Mouse (Mus musculus): ENCODE data around the gene Arhgdia. TPM values are rescaled to one million over a fixed set of nuclear protein-coding genes. Genes with fewer than 3 reads are reported as not detected.
A peak's percentile ranks its signal among the peaks of the same experiment; 100 is the strongest.
"Not testable (repeated sequence)": the region's sequence is repeated elsewhere in the genome, so short reads cannot be mapped to it uniquely, and the experiment has no call there.

Gene Arhgdia
- polyA plus RNA-seq, 1 experiment from 2014 or later: 438 TPM

- no peak overlapping the region for H3K9ac ChIP-seq (replicated peaks; ENCODE audit: low read length)
- no peaks in the 10 kb centered on the region for H3K27me3 ChIP-seq (ENCODE audit: control insufficient read depth, insufficient read depth, low read length)
- no peaks in the 10 kb centered on the region for H3K4me1 ChIP-seq (ENCODE audit: control insufficient read depth, insufficient read depth, low read length)
- H3K9me3 ChIP-seq (ENCODE audit: control insufficient read depth, low read length): no peaks in the 10 kb centered on the region
- H3K4me2 ChIP-seq (ENCODE audit: low read length): no peak overlapping the region
- no peak overlapping the region for H3K4me3 ChIP-seq (replicated peaks; ENCODE audit: low read depth, low read length)
- ATAC-seq (ENCODE audit: low FRiP score, low TSS enrichment) (no peak), DNase-seq (no peak)
- no peak overlapping the region for H3K27ac ChIP-seq (replicated peaks; ENCODE audit: low read depth, low read length)
- over 99% methylated on average over 6 of the region's 6 CpGs for WGBS
- peaks cover 81% of the 10 kb centered on the region for H3K36me3 ChIP-seq (ENCODE audit: control insufficient read depth, insufficient read depth, low read length)
These were observed 7.1 kb upstream of the Arhgdia start for GRCm38 (mm10) chr11:120588531-120588930.

GRCm38 (mm10) chr11:120583937-120584336 lies 2.5 kb upstream of the Arhgdia start:
- DNase-seq (no peak), ATAC-seq (ENCODE audit: low FRiP score, low TSS enrichment) (no peak)
- Histone ChIP-seq H3K36me3 (ENCODE audit: control insufficient read depth, insufficient read depth, low read length) (peaks cover 53% of the 10 kb centered on the region), H3K9me3 (ENCODE audit: control insufficient read depth, low read length) (no peaks in the 10 kb centered on the region), H3K27me3 (ENCODE audit: control insufficient read depth, insufficient read depth, low read length) (no peaks in the 10 kb centered on the region), H3K9ac (replicated peaks; ENCODE audit: low read length) (no peak overlapping the region), H3K27ac (replicated peaks; ENCODE audit: low read depth, low read length) (no peak overlapping the region), H3K4me1 (ENCODE audit: control insufficient read depth, insufficient read depth, low read length) (peaks cover 21% of the 10 kb centered on the region), H3K4me2 (ENCODE audit: low read length) (no peak overlapping the region), H3K4me3 (replicated peaks; ENCODE audit: low read depth, low read length) (no peak overlapping the region)
- 97% methylated on average over 1 of the region's 1 CpGs for WGBS

DNA sequence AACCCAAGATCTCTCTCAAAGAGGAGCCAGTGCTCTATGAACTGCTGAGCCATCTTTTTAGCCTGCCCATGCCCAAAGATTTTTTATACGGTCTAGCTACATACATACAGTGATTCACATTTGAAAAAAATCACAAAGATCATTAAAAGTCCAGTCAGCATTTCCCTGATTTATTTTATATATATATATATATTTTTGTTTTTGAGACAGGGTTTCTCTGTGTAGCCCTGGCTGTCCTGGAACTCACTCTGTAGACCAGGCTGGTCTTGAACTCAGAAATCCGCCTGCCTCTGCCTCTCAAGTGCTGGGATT lies 1.5 kb upstream of the Arhgdia start:
- not testable (repeated sequence) for DNase-seq; H3K4me2 ChIP-seq (ENCODE audit: low read length); H3K27me3 ChIP-seq (ENCODE audit: control insufficient read depth, insufficient read depth, low read length); H3K9ac ChIP-seq (replicated peaks; ENCODE audit: low read length); H3K9me3 ChIP-seq (ENCODE audit: control insufficient read depth, low read length); ATAC-seq (ENCODE audit: low FRiP score, low TSS enrichment); H3K4me3 ChIP-seq (replicated peaks; ENCODE audit: low read depth, low read length); H3K27ac ChIP-seq (replicated peaks; ENCODE audit: low read depth, low read length)
- H3K4me1 ChIP-seq (ENCODE audit: control insufficient read depth, insufficient read depth, low read length): peaks cover 21% of the 10 kb centered on the region
- 86% methylated on average over 2 of the region's 2 CpGs for WGBS
- H3K36me3 ChIP-seq (ENCODE audit: control insufficient read depth, insufficient read depth, low read length): peaks cover 53% of the 10 kb centered on the region

DNA sequence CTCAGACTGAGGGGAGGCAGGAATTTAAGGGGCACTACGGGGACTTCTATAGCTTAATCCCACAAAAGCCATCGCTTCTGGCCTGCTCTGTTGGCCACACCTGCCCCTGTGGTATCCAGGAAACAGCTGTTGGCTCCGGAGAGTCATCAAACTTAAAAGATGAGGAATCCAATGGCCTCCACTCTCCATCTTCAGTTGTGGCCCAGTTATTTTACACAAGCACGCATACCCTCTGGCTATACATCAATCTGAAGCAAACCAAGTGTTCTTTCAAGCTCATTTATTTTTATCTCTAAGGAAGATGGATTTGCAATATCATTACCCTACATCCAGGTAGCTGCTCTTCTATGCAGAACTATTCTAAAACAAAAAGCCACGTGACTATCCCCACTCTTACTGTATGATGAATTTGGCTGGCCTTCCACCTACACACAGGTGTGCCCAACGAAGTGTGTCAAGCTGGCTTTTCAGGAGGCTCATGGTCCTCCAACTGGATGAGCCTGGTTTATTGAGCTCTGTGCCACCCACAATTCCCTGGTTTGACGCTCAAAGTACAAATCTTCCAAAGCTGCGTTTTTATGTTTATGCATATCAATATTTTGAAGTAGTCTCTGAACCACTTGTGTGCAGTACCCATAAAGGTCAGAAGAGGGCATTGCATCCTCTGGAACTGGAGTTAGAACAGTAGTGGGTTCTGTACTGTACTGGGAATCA lies 1.0 kb upstream of the Arhgdia start:
- peak; percentile 50 for DNase-seq

DNA sequence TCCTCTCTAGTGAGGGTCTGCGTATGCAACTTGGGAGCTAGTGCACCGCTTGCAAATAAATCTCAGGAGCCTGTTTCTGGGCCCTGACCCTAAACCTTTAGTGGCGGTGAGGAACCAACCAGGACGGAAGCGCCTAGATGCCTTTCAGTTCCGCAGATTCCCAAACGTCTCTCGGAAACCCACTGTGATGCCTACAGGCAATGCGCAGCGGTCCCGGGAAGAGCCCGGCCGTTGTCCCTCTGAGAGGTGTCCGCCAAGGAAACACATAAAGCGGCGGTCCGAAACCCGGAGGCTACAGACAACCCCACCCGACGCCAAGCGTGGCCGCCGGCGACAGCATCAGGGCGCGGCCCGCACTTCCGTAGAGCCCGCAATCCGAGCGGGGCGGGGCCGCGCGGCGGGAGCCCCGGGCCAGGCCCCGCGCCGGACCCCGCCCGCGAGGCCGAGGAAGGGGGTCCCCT lies 523 bp downstream of the Arhgdia start:
- Histone ChIP-seq H3K9me3 (ENCODE audit: control insufficient read depth, low read length) (no peaks in the 10 kb centered on the region), H3K4me2 (ENCODE audit: low read length) (peak overlapping the region; percentile 91), H3K4me1 (ENCODE audit: control insufficient read depth, insufficient read depth, low read length) (peaks cover 21% of the 10 kb centered on the region), H3K36me3 (ENCODE audit: control insufficient read depth, insufficient read depth, low read length) (peaks cover 38% of the 10 kb centered on the region), H3K27ac (replicated peaks; ENCODE audit: low read depth, low read length) (peak overlapping the region; percentile 97), H3K27me3 (ENCODE audit: control insufficient read depth, insufficient read depth, low read length) (no peaks in the 10 kb centered on the region), H3K9ac (replicated peaks; ENCODE audit: low read length) (peak overlapping the region; percentile 94), H3K4me3 (replicated peaks; ENCODE audit: low read depth, low read length) (peak overlapping the region; percentile 79)
- DNase-seq: peak; percentile 70
- under 1% methylated on average over 41 of the region's 44 CpGs for WGBS
- peak; percentile 24; the same call in 1 of the 2 replicates for ATAC-seq (ENCODE audit: low FRiP score, low TSS enrichment)

More for the DNA sequence above, 1.0 kb upstream of the Arhgdia start:
- peak overlapping the region; percentile 94 for H3K9ac ChIP-seq (replicated peaks; ENCODE audit: low read length)
- 67% methylated on average over 8 of the region's 8 CpGs for WGBS
- peaks cover 21% of the 10 kb centered on the region for H3K4me1 ChIP-seq (ENCODE audit: control insufficient read depth, insufficient read depth, low read length)
- H3K9me3 ChIP-seq (ENCODE audit: control insufficient read depth, low read length): no peaks in the 10 kb centered on the region
- H3K36me3 ChIP-seq (ENCODE audit: control insufficient read depth, insufficient read depth, low read length): peaks cover 53% of the 10 kb centered on the region
- H3K4me2 ChIP-seq (ENCODE audit: low read length): peak overlapping the region; percentile 91
- no peaks in the 10 kb centered on the region for H3K27me3 ChIP-seq (ENCODE audit: control insufficient read depth, insufficient read depth, low read length)
- peak overlapping the region; percentile 79 for H3K4me3 ChIP-seq (replicated peaks; ENCODE audit: low read depth, low read length)
- peak overlapping the region; percentile 97 for H3K27ac ChIP-seq (replicated peaks; ENCODE audit: low read depth, low read length)
- ATAC-seq (ENCODE audit: low FRiP score, low TSS enrichment): no peak

DNA sequence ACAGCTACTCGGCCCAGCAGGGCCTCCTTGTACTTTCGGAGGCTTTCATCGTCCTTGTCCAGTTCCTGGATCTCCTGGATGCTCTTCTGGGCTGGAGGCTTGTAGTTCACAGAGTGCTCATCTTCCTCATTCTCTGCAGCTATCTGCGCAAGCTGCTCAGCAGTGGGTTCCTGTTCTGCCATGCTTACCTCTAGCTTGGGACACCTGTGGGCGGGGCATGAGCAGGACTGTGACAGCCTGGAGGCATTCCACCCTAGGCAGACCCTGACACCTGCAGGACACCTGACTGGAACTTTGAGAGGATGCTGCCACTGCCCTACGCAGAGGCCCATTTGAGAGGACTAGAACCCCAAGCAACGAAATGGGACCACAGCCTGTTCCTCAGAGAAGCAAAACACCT lies 1.2 kb downstream of the Arhgdia start:
- peaks cover 30% of the 10 kb centered on the region for H3K36me3 ChIP-seq (ENCODE audit: control insufficient read depth, insufficient read depth, low read length)
- H3K27me3 ChIP-seq (ENCODE audit: control insufficient read depth, insufficient read depth, low read length): no peaks in the 10 kb centered on the region
- DNase-seq (no peak), ATAC-seq (ENCODE audit: low FRiP score, low TSS enrichment) (no peak)
- H3K4me3 ChIP-seq (replicated peaks; ENCODE audit: low read depth, low read length): peak overlapping the region; percentile 79
- WGBS: 67% methylated on average over 7 of the region's 7 CpGs
- peaks cover 21% of the 10 kb centered on the region for H3K4me1 ChIP-seq (ENCODE audit: control insufficient read depth, insufficient read depth, low read length)
- peak overlapping the region; percentile 91 for H3K4me2 ChIP-seq (ENCODE audit: low read length)
- peak overlapping the region; percentile 94 for H3K9ac ChIP-seq (replicated peaks; ENCODE audit: low read length)
- H3K27ac ChIP-seq (replicated peaks; ENCODE audit: low read depth, low read length): peak overlapping the region; percentile 97
- H3K9me3 ChIP-seq (ENCODE audit: control insufficient read depth, low read length): no peaks in the 10 kb centered on the region

GRCm38 (mm10) chr11:120579316-120580107 lies 1.9 kb downstream of the Arhgdia start:
- WGBS: 65% methylated on average over 15 of the region's 15 CpGs
- Histone ChIP-seq H3K4me3 (replicated peaks; ENCODE audit: low read depth, low read length) (peak overlapping the region; percentile 79), H3K27ac (replicated peaks; ENCODE audit: low read depth, low read length) (peak overlapping the region; percentile 97; the same call in 1 of the 2 replicates), H3K4me2 (ENCODE audit: low read length) (peak overlapping the region; percentile 91), H3K4me1 (ENCODE audit: control insufficient read depth, insufficient read depth, low read length) (peaks cover 21% of the 10 kb centered on the region), H3K36me3 (ENCODE audit: control insufficient read depth, insufficient read depth, low read length) (peaks cover 27% of the 10 kb centered on the region), H3K9me3 (ENCODE audit: control insufficient read depth, low read length) (no peaks in the 10 kb centered on the region), H3K9ac (replicated peaks; ENCODE audit: low read length) (peak overlapping the region; percentile 94), H3K27me3 (ENCODE audit: control insufficient read depth, insufficient read depth, low read length) (no peaks in the 10 kb centered on the region)
- DNase-seq (peak; percentile 87), ATAC-seq (ENCODE audit: low FRiP score, low TSS enrichment) (no peak)

- DNase-seq (no peak), ATAC-seq (ENCODE audit: low FRiP score, low TSS enrichment) (no peak)
- Histone ChIP-seq H3K4me3 (replicated peaks; ENCODE audit: low read depth, low read length) (no peak overlapping the region), H3K4me2 (ENCODE audit: low read length) (no peak overlapping the region), H3K36me3 (ENCODE audit: control insufficient read depth, insufficient read depth, low read length) (peaks cover 27% of the 10 kb centered on the region), H3K27me3 (ENCODE audit: control insufficient read depth, insufficient read depth, low read length) (no peaks in the 10 kb centered on the region), H3K4me1 (ENCODE audit: control insufficient read depth, insufficient read depth, low read length) (peaks cover 21% of the 10 kb centered on the region), H3K27ac (replicated peaks; ENCODE audit: low read depth, low read length) (no peak overlapping the region), H3K9ac (replicated peaks; ENCODE audit: low read length) (no peak overlapping the region), H3K9me3 (ENCODE audit: control insufficient read depth, low read length) (no peaks in the 10 kb centered on the region)
- WGBS: 90% methylated on average over 11 of the region's 11 CpGs
These were observed 2.7 kb downstream of the Arhgdia start for GRCm38 (mm10) chr11:120578694-120579243.
